Mouse (Mus musculus) adrenal gland, postnatal 14 days (tissue): ENCODE measurements around the gene Olfr711. TPM values are rescaled to one million over a fixed set of nuclear protein-coding genes. Genes with fewer than 3 reads are reported as not detected.
"Not testable (repeated sequence)": the region's sequence is repeated elsewhere in the genome, so short reads cannot be mapped to it uniquely, and the experiment has no call there.

Source experiments
- DNase-seq: peaks from one replicate; pipeline ENCODE4 v3.0.0; 2021; ENCODE audit warnings: mixed read lengths
- long read RNA-seq, 2 experiments: library from polyadenylated mRNA; stranded (forward); transcript quantifications; one replicate each; pipeline ENCODE4 v2.0.0; 2021
- total RNA-seq: library from RNA; stranded (reverse); gene quantifications from 2 replicates; pipeline ENCODE4 v1.2.3, GENCODE M21; 2021

The Olfr711 gene
- not detected in 2 replicates for total RNA-seq
- long read RNA-seq, experiment 1, result 0 reads
- long read RNA-seq, experiment 2, result 0 reads

DNA sequence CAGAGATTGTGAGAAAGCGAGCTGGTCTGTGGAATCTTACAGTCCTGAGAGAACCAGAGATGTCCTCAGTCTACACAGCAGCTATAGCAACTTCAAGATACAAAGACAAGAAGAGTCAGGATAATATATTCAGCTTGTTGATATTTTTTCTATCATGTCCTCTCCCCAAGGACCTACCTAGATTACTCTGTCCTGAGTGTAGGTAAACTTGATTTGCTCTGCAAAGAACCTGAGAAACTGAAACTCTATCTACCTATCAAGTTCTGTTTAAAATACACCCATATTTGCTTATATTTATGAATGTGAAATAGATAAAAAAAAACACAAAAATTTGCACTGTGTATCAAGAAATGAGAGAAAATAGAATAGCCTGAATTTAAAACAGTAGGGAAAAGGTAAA is at the start of gene Olfr711:
TSS of gene Olfr711 (minus strand) at position 101 of the 400 bp plus-strand sequence.
- no peak for DNase-seq

DNA sequence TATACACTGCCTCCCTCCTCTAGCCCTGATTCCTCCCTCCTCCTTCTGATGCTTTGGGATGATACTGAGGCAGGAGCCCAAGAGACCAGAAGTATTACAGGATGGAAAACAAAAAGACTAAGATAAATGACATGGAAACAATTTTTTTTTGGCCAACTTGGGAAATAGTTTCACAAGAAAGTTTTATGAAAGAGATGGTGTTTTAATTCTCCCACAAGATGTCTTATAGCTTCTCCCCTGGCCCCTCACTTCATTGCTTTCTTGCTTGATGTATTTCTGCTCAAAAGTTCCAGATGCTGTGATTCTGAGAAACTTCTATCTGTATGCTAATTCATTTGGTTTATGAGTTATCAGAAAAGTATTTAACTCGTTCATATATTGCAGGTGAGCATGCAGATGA is 30.7 kb upstream of the Olfr711 start, which contains the start of gene Olfr2:
TSS of gene Olfr2 (minus strand) at position 101 of the 400 bp plus-strand sequence.
- DNase-seq, result no peak

DNA sequence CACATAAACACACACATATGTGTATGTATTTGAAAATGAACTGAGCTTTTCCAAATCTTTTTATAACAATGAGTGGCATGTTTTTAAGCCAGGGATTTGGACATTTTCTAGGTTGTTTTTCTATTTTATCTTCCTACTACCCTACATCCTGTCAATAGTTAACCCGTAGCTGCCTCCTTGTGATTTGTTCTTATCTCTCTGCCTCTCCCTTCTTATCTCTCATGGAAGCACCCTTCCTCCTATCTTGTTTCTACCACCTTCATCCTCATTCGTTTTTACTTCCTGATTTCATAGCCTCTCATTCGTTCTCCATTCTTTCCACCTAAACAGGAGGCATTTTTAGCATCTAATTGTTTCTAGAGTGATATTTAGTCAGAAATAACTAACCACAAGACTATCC is 28.9 kb upstream of the Olfr711 start:
- no peak for DNase-seq

DNA sequence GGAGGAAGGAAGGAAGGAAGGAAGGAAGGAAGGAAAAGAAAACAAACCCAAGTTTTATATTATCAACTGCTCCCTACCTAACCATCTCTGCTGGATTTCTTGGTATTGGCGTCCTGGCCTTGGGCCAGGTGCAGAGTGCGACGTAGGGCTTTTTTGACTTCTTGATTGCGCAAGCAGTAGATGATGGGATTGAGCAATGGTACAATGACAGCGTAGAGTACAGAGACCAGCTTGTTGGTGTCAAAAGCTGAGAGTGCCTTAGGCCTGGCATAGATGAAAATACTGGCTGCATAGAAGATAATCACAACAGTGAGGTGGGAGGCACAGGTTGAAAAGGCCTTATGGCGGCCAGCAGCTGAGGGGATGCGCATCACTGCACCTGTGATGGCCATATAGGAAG is 25.5 kb upstream of the Olfr711 start:
- DNase-seq, result no peak

DNA sequence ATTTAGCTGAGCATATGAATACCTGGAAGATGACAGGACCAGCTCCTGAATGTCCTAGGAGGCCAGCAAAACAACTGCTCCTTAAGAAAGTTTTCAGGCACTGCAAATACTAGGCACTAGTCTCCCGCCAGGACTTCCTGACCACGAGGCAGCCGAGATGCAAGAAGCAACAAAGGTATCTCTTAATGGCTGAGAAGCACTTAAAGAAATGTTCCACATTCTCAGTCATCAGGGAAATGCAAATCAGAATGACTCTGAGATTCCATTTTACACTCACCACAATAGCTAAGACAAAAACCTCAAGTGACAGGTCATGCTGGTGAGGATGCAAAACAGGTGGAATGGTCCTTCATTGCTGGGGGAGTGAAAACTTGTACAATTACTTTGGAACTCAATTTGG is 10.0 kb upstream of the Olfr711 start:
- DNase-seq, result no peak

DNA sequence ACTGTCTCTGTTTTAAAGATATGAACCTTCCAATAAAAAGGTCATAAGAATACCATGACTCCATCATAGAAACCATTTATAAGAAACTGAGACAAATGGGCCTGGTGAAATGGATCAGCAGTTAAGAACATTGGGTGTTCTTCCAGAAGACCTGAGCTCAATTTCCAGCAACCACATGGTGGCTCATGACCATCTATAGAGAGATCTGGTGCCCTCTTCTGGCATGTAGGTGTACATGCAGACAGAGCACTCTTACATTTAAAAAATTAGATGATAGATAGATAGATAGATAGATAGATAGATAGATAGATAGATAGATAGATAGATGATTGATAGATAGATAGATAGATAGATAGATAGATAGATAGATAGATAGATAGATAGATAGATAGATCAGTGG is 7.8 kb downstream of the Olfr711 start:
- not testable (repeated sequence) for DNase-seq

DNA sequence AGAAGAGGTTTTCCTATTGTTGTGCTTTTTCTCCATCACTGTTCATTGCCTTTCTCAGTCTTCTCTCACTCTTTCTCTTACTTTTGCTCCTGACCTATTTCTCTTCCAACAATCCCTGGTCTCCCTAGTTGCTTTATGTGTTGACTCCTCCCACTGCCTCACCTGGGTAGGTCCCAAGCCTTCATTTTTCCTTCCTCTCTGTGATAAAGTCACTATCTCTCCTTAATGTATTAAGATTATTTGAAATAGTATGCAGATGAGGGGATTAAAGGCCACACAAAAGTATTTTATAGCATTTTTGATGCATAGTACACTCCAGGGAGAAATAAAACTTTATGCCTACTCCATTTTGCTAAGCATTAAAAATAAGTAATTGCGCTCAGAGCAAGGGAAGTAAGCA is 11.4 kb downstream of the Olfr711 start, which contains the start of gene Olfr6:
TSS of gene Olfr6 (minus strand) at position 101 of the 400 bp plus-strand sequence.
- no peak for DNase-seq

DNA sequence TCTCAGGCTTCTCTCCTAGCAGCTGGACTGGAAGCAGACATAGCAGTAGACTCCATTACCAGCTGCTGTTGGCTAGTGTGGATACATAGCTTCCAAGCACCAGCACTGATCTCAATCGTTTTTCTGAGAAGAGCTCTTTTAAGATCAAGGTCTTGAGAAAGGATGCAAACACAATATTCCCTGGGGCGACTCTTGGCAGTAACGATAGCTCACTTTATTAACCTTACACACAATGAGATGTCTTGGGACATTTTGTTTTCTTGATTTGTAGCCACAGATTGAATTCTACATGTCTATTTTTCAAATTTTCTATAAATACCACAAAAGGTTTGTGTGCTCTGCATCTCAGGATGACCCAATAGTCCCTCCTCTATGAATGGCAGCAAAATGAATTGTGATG is 27.0 kb downstream of the Olfr711 start, which contains the start of gene Olfr710:
TSS of gene Olfr710 (minus strand) at position 101 of the 400 bp plus-strand sequence.
- no peak for DNase-seq

DNA sequence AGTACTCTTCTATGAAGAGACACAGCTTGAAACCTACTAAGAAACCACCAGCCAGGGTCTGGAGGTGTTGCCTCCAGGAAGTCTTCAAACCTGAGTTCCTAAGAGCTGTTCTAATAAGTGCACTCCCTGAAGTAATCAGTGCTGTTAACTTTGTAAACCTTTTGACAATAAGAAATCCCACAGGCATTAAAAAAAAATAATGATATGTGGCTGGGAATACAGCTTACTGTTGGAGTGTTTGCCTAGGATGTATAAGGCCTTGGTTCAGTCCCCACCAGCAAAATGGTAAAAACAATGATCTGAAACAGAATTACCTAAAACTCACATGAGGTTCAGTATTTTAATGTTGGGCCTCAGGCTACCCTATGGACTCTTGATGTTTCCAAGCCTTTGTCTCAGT is 43.1 kb downstream of the Olfr711 start, which contains the start of gene Olfr709-ps1:
TSS of gene Olfr709-ps1 (minus strand) at position 101 of the 400 bp plus-strand sequence.
- DNase-seq, result no peak

DNA sequence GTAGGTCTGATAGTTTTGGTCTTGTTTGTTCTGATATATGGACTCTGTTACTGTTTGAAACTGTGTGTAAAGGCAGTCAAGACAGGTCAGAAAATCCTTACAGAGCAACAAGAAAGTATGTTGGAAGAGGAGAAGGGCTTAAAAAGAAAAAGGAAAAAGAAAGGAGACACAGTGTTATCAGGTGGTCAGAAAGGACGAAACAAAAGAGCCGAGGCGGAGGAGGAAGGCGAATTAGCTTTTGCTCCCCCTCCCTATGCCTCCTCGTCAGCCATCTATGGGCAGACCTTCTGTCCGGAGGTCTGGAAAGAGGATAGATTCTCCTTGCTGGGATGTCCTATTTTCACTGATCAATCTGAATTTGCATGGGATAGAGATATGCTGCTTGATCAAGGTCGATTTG is 54.3 kb downstream of the Olfr711 start:
- DNase-seq, result not testable (repeated sequence)

Other genes with a start within 250 kb of the Olfr711 start
- not detected in 2 replicates for gene Olfr697, start 233.0 kb downstream of the Olfr711 start, total RNA-seq
- gene Olfr698, start 220.1 kb downstream of the Olfr711 start, total RNA-seq, result not detected in 2 replicates
- gene Olfr699, start 182.3 kb downstream of the Olfr711 start, total RNA-seq, result not detected in 2 replicates
- gene Olfr700, start 166.6 kb downstream of the Olfr711 start, total RNA-seq, result not detected in 2 replicates
- not detected in 2 replicates for gene Olfr701, start 161.3 kb downstream of the Olfr711 start, total RNA-seq
- gene Olfr702, start 141.6 kb downstream of the Olfr711 start, total RNA-seq, result not detected in 2 replicates
- not detected in 2 replicates for gene Olfr703, start 132.1 kb downstream of the Olfr711 start, total RNA-seq
- gene Olfr704, start 112.3 kb downstream of the Olfr711 start, total RNA-seq, result not detected in 2 replicates
- not detected in 2 replicates for gene Olfr705, start 98.6 kb downstream of the Olfr711 start, total RNA-seq
- gene Olfr706, start 87.3 kb downstream of the Olfr711 start, total RNA-seq, result not detected in 2 replicates
- gene Olfr707, start 74.2 kb downstream of the Olfr711 start, total RNA-seq, result not detected in 2 replicates
- gene Olfr1532-ps1, start 67.5 kb downstream of the Olfr711 start, total RNA-seq, result not detected in 2 replicates
- 0.11 TPM in 2 replicates for gene Olfr709-ps1, start 43.2 kb downstream of the Olfr711 start, total RNA-seq
- not detected in 2 replicates for gene Olfr710, start 27.1 kb downstream of the Olfr711 start, total RNA-seq
- gene Olfr6, start 11.5 kb downstream of the Olfr711 start, total RNA-seq, result 0.26 TPM in 1 of 2 replicates, not detected in the other
- not detected in 2 replicates for gene Olfr2, start 30.6 kb upstream of the Olfr711 start, total RNA-seq
- not detected in 2 replicates for gene Olfr713, start 55.7 kb upstream of the Olfr711 start, total RNA-seq
- not detected in 2 replicates for gene Olfr714, start 95.5 kb upstream of the Olfr711 start, total RNA-seq
- gene Olfr17, start 117.8 kb upstream of the Olfr711 start, total RNA-seq, result not detected in 2 replicates
- not detected in 2 replicates for gene Olfr715b, start 134.9 kb upstream of the Olfr711 start, total RNA-seq
- not detected in 2 replicates for gene Olfr715, start 155.6 kb upstream of the Olfr711 start, total RNA-seq
- not detected in 2 replicates for gene Olfr716, start 162.9 kb upstream of the Olfr711 start, total RNA-seq
- not detected in 2 replicates for gene Nlrp14, start 191.5 kb upstream of the Olfr711 start, total RNA-seq
- not detected in 2 replicates for gene Rbmxl2, start 234.0 kb upstream of the Olfr711 start, total RNA-seq